Mouse (Mus musculus): ENCODE data around the gene Olfr99.

DNA sequence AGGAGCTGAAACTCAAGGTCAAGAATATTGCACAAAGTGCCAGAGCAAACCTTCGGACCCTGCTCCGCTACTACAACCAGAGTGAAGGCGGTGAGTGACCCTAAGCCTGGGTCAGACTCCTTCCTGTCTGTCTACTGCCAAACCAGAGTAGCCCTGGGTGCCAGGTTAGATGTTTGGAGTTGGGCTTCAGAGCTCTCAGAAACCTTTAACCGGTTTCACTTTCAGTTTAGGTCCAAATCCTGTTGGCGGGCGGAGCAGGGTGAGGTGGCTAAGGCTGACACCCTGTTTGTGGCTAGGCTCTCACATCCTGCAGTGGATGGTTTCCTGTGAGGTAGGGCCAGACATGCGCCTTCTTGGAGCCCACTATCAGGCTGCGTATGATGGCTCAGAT is 12.6 kb downstream of the Olfr99 start:
- TF ChIP-seq NANOG (IDR thresholded peaks at IDR 0.05; ENCODE audit: borderline replicate concordance, low read length) (no peak), CTCF (conservative IDR thresholded peaks at IDR 0.05; ENCODE audit: low read length) (no peak), POU5F1 (IDR thresholded peaks at IDR 0.05; ENCODE audit: borderline replicate concordance, low read length) (no peak)
